Mouse (Mus musculus): ENCODE data around the gene Tmeff2. TPM values are rescaled to one million over a fixed set of nuclear protein-coding genes. Genes with fewer than 3 reads are reported as not detected.

Gene Tmeff2
- polyA plus RNA-seq, 1 experiment from 2014 or later = 6.3 TPM

DNA sequence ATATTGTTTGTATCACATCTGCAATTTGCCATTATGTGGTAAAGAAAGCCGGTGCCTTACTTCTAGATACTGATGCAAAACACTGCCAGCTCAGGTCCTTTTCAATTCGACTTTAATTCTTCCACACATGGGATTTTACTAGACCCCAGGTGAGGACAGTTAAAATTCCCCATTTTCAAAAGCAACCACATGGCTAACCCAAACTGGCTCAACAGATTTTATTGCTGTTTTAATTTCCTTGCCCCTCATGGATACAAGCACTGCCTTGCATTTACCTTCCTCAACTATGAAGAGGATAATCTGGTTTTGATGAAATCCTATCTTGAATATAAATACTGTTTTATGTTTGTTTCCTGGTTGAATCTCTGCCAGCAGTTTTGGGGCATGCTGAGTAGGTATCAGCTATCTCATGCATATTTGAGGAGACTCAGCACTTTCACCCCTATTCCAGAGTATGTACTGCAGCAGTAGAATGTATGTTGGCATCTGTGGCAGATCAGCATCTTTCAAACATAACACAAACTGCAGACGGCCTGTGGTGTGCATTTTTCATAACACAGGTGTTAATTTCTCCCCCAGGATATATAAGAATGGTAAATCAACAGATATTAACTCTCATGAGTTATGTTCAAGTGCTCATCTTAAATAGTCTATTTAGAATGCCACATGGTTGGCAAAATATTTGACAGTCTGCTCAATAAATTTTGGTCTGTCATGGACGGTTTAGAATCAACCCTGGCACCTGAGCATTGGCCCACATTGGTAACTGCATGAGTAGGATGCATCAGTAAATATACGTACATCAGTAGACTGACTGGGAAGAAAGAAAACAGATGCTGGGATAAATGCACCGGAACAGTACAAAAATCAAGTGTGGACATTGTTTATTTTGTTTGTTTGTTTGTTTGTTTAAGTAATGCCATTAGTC lies 72.3 kb downstream of the Tmeff2 start:
- H3K27me3 ChIP-seq (ENCODE audit: control insufficient read depth, insufficient read depth, low read length) = no peaks in the 10 kb centered on the region
- ATAC-seq (ENCODE audit: insufficient read depth, low FRiP score) = no peak
- H3K9me3 ChIP-seq (replicated peaks; ENCODE audit: control insufficient read depth, low read length) = no peaks in the 10 kb centered on the region
- no peak overlapping the region for H3K4me3 ChIP-seq (replicated peaks; ENCODE audit: low read length)
- 79% methylated on average over 6 of the region's 6 CpGs for WGBS
- no peaks in the 10 kb centered on the region for H3K36me3 ChIP-seq (ENCODE audit: control insufficient read depth, insufficient read depth, low read length)
- no peak overlapping the region for H3K9ac ChIP-seq (ENCODE audit: low read length)
- H3K4me1 ChIP-seq (ENCODE audit: control insufficient read depth, insufficient read depth, low read length) = no peaks in the 10 kb centered on the region
- H3K27ac ChIP-seq (ENCODE audit: low read length) = no peak overlapping the region
- H3K4me2 ChIP-seq (ENCODE audit: low read depth, low read length) = no peak overlapping the region

DNA sequence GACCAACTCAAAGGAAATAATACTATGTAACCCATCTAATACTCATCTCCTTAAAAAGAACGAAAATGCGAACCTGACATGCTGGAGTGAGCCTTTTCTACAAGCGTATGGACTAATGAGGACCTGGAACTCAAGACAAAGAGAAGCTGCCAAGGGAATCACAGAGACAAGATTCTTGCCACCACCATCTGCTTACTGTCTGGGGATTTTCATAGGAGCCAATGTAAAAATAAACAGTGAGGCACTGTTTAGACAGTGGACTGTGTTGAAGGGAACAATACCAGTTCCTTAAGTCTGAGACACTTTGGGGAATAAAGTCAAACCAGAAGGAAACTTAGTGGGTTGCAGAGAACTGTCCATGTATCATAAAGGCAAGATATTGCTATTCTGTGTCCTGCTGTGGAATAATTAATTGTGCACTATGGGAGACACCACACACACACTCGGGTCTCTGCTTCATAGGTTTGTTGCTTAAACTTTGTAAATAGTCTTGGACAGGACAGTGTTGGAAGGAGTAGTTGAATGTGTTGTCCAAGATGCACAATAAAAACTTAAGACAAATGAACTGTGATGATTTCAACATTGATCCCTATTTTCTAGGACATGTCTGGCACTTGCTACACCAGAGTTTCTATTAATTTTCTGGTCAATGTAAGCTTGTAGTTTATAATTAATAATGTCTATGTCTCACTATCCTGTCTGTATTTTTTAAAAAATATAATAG lies 79.1 kb downstream of the Tmeff2 start:
- Histone ChIP-seq H3K4me3 (replicated peaks; ENCODE audit: low read length) (no peak overlapping the region), H3K4me2 (ENCODE audit: low read depth, low read length) (no peak overlapping the region), H3K4me1 (ENCODE audit: control insufficient read depth, insufficient read depth, low read length) (0 out of 2 replicates have a peak, but pooled peaks cover 5% of the 10 kb centered on the region), H3K36me3 (ENCODE audit: control insufficient read depth, insufficient read depth, low read length) (no peaks in the 10 kb centered on the region), H3K9me3 (replicated peaks; ENCODE audit: control insufficient read depth, low read length) (no peaks in the 10 kb centered on the region), H3K27me3 (ENCODE audit: control insufficient read depth, insufficient read depth, low read length) (no peaks in the 10 kb centered on the region), H3K9ac (ENCODE audit: low read length) (no peak overlapping the region), H3K27ac (ENCODE audit: low read length) (no peak overlapping the region)
- 62% methylated on average over 4 of the region's 4 CpGs for WGBS
- ATAC-seq (ENCODE audit: insufficient read depth, low FRiP score) = no peak

DNA sequence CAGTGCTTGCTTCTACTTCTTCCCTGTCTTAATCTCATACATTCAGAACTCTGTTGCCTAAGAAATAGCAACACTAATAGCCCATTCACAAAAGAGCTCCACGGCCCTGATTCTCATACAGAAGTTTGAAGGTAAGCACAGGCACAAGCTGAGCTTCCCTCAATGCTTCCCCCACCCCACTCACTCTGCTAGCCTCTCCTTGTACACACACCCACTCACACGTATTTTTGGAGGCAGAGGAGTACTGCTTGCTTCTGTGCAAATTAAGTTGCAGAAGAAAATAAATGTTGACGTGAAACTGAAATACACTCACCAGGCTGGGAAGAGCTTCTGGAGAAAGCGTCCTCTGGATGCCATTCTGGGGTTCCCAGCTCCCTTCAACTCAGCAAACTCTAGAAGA lies 80.1 kb downstream of the Tmeff2 start:
- 68% methylated on average over 4 of the region's 4 CpGs for WGBS

DNA sequence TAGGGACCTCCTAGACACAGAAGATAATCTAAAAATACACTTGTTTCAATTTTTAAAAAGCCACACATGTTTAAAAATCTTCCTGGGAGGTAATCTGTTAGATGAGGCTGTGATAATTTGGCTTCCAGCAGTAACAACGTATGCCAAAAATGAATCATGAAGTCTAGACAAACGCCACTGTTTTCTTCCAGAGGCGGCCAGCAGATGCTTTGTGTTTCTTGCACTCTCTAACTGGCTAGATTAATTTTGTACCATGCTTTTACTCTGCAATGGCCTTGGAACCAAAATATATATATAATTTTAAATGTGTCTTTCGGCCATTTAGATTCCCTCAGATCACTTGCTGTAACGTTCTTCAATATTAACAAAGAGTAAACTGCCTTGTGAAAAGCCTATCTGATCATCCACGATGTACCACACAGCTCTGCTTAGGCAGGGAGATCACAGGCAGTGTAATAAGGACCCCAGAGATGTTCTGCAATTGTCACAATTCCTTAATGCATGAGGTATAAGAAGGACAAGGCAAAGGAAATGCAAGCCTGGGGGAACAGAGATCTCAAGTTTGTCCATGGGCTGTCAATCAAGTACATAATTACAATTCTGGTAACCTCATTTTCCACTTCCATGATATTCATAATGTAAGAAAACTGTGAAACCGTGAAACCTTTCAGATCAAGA lies 80.8 kb downstream of the Tmeff2 start:
- WGBS = 61% methylated on average over 7 of the region's 7 CpGs
- Histone ChIP-seq H3K27ac (ENCODE audit: low read length) (no peak overlapping the region), H3K36me3 (ENCODE audit: control insufficient read depth, insufficient read depth, low read length) (no peaks in the 10 kb centered on the region), H3K4me1 (ENCODE audit: control insufficient read depth, insufficient read depth, low read length) (0 out of 2 replicates have a peak, but pooled peaks cover 5% of the 10 kb centered on the region), H3K4me2 (ENCODE audit: low read depth, low read length) (no peak overlapping the region), H3K4me3 (replicated peaks; ENCODE audit: low read length) (no peak overlapping the region), H3K9me3 (replicated peaks; ENCODE audit: control insufficient read depth, low read length) (no peaks in the 10 kb centered on the region), H3K9ac (ENCODE audit: low read length) (no peak overlapping the region), H3K27me3 (ENCODE audit: control insufficient read depth, insufficient read depth, low read length) (no peaks in the 10 kb centered on the region)
- no peak for ATAC-seq (ENCODE audit: insufficient read depth, low FRiP score)

More for the DNA sequence above, 80.1 kb downstream of the Tmeff2 start:
- Histone ChIP-seq H3K4me2 (ENCODE audit: low read depth, low read length) (no peak overlapping the region), H3K36me3 (ENCODE audit: control insufficient read depth, insufficient read depth, low read length) (no peaks in the 10 kb centered on the region), H3K9me3 (replicated peaks; ENCODE audit: control insufficient read depth, low read length) (no peaks in the 10 kb centered on the region), H3K4me1 (ENCODE audit: control insufficient read depth, insufficient read depth, low read length) (0 out of 2 replicates have a peak, but pooled peaks cover 5% of the 10 kb centered on the region), H3K9ac (ENCODE audit: low read length) (no peak overlapping the region), H3K4me3 (replicated peaks; ENCODE audit: low read length) (no peak overlapping the region), H3K27ac (ENCODE audit: low read length) (no peak overlapping the region), H3K27me3 (ENCODE audit: control insufficient read depth, insufficient read depth, low read length) (no peaks in the 10 kb centered on the region)
- ATAC-seq (ENCODE audit: insufficient read depth, low FRiP score) = no peak

DNA sequence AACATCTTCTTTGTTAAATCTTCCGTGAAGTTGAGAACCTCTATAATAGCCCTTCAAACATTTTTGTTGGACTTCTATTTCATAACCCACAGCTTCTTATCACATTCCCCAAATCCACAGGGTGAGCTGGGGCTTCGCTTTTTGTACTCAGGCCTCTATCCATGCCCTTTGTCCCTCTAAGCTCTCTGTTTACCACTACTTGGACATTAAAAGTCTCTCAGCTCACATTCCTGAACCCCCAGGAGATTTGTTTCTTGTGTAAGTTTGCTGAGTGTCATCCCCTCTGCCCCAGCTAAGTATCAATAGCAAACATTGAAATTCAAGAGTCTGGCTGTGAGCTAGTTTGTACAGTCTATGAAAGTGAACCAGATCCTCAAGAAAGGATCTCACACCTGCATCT lies 90.2 kb downstream of the Tmeff2 start:
- H3K9ac ChIP-seq (ENCODE audit: low read length) = no peak overlapping the region
- whole genome bisulfite sequencing = 37% methylated on average over 2 of the region's 2 CpGs
- H3K4me3 ChIP-seq (replicated peaks; ENCODE audit: low read length) = no peak overlapping the region
- H3K36me3 ChIP-seq (ENCODE audit: control insufficient read depth, insufficient read depth, low read length) = no peaks in the 10 kb centered on the region
- H3K4me1 ChIP-seq (ENCODE audit: control insufficient read depth, insufficient read depth, low read length) = no peaks in the 10 kb centered on the region
- no peak overlapping the region for H3K27ac ChIP-seq (ENCODE audit: low read length)
- no peaks in the 10 kb centered on the region for H3K27me3 ChIP-seq (ENCODE audit: control insufficient read depth, insufficient read depth, low read length)
- H3K9me3 ChIP-seq (replicated peaks; ENCODE audit: control insufficient read depth, low read length) = no peaks in the 10 kb centered on the region
- H3K4me2 ChIP-seq (ENCODE audit: low read depth, low read length) = no peak overlapping the region
- ATAC-seq (ENCODE audit: insufficient read depth, low FRiP score) = no peak

DNA sequence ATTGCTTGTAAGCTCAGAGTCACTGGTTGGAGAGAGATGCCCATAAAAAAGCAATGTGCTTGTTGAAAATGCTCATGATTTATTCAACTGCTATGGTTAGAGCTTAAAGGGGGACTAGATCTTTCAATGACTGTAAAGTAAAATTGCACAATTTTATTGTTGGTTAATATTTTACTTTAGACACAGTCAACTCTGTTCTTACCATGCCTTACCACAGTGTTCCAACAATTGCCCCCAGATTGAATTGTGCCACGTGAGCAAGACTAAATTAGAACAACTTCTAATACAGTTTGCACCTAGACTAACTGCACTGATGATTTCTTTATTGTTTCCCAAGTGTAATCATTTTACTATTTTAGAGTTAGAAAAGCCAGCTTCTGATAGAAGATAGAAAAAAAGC lies 94.1 kb downstream of the Tmeff2 start:
- Histone ChIP-seq H3K4me1 (ENCODE audit: control insufficient read depth, insufficient read depth, low read length) (no peaks in the 10 kb centered on the region), H3K36me3 (ENCODE audit: control insufficient read depth, insufficient read depth, low read length) (no peaks in the 10 kb centered on the region), H3K4me3 (replicated peaks; ENCODE audit: low read length) (no peak overlapping the region), H3K27me3 (ENCODE audit: control insufficient read depth, insufficient read depth, low read length) (no peaks in the 10 kb centered on the region), H3K9ac (ENCODE audit: low read length) (no peak overlapping the region), H3K27ac (ENCODE audit: low read length) (no peak overlapping the region), H3K4me2 (ENCODE audit: low read depth, low read length) (no peak overlapping the region), H3K9me3 (replicated peaks; ENCODE audit: control insufficient read depth, low read length) (no peaks in the 10 kb centered on the region)
- 80% methylated on average over 1 of the region's 1 CpGs for WGBS
- no peak for ATAC-seq (ENCODE audit: insufficient read depth, low FRiP score)

DNA sequence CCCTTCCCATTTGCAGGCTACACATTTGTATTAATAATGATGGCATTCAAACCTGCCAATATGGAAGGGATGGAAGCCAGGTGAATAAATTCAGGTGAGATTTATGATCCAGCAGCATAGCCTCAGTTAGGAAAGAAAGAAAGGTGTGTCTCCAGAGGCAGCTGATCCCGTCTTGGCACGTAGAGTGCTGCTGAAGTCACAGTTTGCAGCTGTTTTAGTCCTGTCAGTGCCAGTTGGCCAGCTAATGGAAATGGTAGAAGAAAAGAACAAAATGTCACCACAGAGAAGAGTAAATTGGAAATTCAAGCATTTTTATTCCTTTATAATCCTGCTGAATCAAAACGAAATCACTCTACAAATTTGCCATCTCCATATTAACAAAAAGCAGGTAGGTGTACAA lies 99.3 kb downstream of the Tmeff2 start:
- ATAC-seq (ENCODE audit: insufficient read depth, low FRiP score) = no peak
- Histone ChIP-seq H3K36me3 (ENCODE audit: control insufficient read depth, insufficient read depth, low read length) (no peaks in the 10 kb centered on the region), H3K9ac (ENCODE audit: low read length) (no peak overlapping the region), H3K4me3 (replicated peaks; ENCODE audit: low read length) (no peak overlapping the region), H3K4me1 (ENCODE audit: control insufficient read depth, insufficient read depth, low read length) (no peaks in the 10 kb centered on the region), H3K4me2 (ENCODE audit: low read depth, low read length) (no peak overlapping the region), H3K27me3 (ENCODE audit: control insufficient read depth, insufficient read depth, low read length) (no peaks in the 10 kb centered on the region), H3K9me3 (replicated peaks; ENCODE audit: control insufficient read depth, low read length) (no peaks in the 10 kb centered on the region), H3K27ac (ENCODE audit: low read length) (no peak overlapping the region)
- 76% methylated on average over 3 of the region's 3 CpGs for WGBS

DNA sequence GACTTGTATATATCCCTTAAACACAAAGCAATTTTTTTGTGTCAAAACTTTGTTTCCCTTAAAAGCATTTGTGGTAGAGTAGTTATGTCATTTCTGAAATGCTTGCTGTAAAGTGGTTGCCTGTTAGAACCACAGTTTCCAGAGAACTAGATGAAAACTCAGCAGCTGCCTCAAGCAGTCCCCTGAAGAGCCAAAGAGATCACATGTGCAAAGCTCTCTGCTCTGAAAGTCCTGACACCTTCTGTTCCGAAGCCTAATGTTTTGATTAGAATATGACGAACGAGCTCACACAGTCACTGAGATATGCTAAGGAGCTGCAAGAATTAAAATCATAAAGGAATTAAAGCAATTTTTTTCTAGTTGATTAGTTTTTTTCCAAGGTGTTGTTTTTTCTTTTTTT lies 107.9 kb downstream of the Tmeff2 start:
- Histone ChIP-seq H3K4me2 (ENCODE audit: low read depth, low read length) (no peak overlapping the region), H3K27me3 (ENCODE audit: control insufficient read depth, insufficient read depth, low read length) (no peaks in the 10 kb centered on the region), H3K36me3 (ENCODE audit: control insufficient read depth, insufficient read depth, low read length) (no peaks in the 10 kb centered on the region), H3K4me3 (replicated peaks; ENCODE audit: low read length) (no peak overlapping the region), H3K9me3 (replicated peaks; ENCODE audit: control insufficient read depth, low read length) (no peaks in the 10 kb centered on the region), H3K9ac (ENCODE audit: low read length) (no peak overlapping the region), H3K4me1 (ENCODE audit: control insufficient read depth, insufficient read depth, low read length) (no peaks in the 10 kb centered on the region), H3K27ac (ENCODE audit: low read length) (no peak overlapping the region)
- ATAC-seq (ENCODE audit: insufficient read depth, low FRiP score) = no peak
- 46% methylated on average over 3 of the region's 3 CpGs for WGBS

DNA sequence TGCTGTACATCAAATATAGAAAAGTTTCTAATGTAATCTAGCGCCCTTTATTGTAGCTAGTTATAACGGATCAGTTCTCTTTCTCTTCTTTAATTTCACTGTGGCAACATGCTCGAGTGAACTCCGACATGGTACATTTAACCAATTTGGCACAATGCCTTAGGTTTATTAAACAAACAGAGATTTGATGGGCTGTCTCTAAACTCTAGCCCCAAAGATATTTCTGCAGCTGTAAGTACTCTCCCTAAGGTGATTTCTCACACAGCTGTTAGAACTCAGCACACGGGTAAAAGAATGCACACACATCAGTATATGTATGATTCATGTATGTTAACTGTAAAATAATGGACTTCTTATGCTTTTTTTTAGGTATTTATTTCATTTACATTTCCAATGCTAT lies 139.8 kb downstream of the Tmeff2 start:
- H3K9ac ChIP-seq (ENCODE audit: low read length) = no peak overlapping the region
- no peak overlapping the region for H3K4me2 ChIP-seq (ENCODE audit: low read depth, low read length)
- H3K27ac ChIP-seq (ENCODE audit: low read length) = no peak overlapping the region
- H3K27me3 ChIP-seq (ENCODE audit: control insufficient read depth, insufficient read depth, low read length) = no peaks in the 10 kb centered on the region
- no peaks in the 10 kb centered on the region for H3K9me3 ChIP-seq (replicated peaks; ENCODE audit: control insufficient read depth, low read length)
- 56% methylated on average over 5 of the region's 5 CpGs for WGBS
- ATAC-seq (ENCODE audit: insufficient read depth, low FRiP score) = no peak
- no peaks in the 10 kb centered on the region for H3K36me3 ChIP-seq (ENCODE audit: control insufficient read depth, insufficient read depth, low read length)
- H3K4me3 ChIP-seq (replicated peaks; ENCODE audit: low read length) = no peak overlapping the region
- no peaks in the 10 kb centered on the region for H3K4me1 ChIP-seq (ENCODE audit: control insufficient read depth, insufficient read depth, low read length)
